Mouse (Mus musculus) 3T3-L1 (cell line): Measurements from ENCODE around the gene Sap30.
"Not testable (repeated sequence)": the region's sequence is repeated elsewhere in the genome, so short reads cannot be mapped to it uniquely, and the experiment has no call there.

Experiments used
- DNase-seq: peaks from one replicate; pipeline ENCODE4 v3.0.0-alpha.2; 2015; ENCODE audit warnings: low read depth, low spot score

Gene Sap30

DNA sequence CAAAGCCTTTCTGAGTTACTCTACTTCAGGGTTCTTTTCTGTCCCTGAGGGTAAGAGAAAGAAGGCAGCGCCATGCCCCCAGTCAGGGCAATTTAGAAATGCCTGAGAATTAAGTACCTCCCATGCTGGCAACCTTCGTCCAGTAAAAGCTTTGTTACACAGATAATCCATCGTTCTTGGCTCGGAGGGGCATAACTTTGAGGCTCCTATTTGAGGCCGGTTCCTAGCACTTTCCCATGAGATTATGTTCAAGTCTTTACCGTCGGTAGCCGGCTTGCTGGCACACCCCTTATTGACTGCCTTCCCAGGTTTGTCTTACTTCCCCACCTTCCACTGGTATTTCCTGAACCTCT, 10.8 kb upstream of the Sap30 start:
- no peak for DNase-seq

DNA sequence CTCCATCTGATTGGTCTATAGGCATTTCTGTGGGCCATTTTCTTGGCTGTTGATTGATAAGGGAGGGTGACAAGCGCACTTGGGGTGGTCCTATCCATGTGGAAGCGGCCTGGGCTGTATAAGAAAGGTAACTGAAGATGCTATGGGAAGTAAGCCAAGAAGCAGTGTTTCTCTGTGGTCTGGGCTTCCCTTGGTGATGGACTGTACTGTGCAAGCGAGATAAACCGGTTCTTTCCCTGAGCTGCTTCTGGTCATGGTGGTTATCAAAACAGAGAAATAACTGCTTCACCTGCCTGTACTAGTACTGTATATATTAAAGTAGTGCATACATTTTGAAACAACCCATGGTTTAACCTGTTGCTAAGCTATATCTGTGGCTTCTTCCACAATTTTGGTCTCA, 4.2 kb upstream of the Sap30 start:
- no peak for DNase-seq

GRCm38 (mm10) chr8:57489896-57490295, 2.2 kb upstream of the Sap30 start:
- no peak for DNase-seq

GRCm38 (mm10) chr8:57489366-57489765, 1.7 kb upstream of the Sap30 start:
- no peak for DNase-seq

- peak; percentile 70 for DNase-seq
These were observed 679 bp upstream of the Sap30 start for GRCm38 (mm10) chr8:57488312-57488765.

GRCm38 (mm10) chr8:57486491-57487440, 894 bp downstream of the Sap30 start:
- DNase-seq: peak; percentile 58

DNA sequence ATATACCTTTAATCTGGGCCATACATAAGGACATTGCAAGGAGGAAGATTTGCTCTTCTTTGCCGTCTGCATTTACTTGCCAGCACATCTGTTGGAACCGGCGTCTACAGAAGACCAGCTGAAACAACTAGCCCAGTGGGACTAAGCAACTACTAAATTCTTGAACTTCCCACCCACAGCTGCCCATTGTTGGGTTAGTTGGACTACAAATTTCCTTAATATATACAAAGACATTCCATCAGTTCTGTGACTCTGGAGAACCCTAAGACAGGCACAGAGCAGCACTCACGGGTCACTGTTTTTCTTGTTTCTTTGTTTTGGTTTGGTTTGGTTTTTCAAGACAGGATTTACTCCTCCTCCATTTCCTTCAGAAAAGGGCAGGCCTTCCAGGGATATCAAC, 7.1 kb downstream of the Sap30 start:
- DNase-seq: no peak

GRCm38 (mm10) chr8:57479700-57480099, 8.0 kb downstream of the Sap30 start:
- DNase-seq: no peak

- DNase-seq: no peak
These were observed 9.3 kb downstream of the Sap30 start for GRCm38 (mm10) chr8:57478406-57478805.

- DNase-seq: no peak
These were observed 13.9 kb downstream of the Sap30 start for GRCm38 (mm10) chr8:57473751-57474150.

- DNase-seq: no peak
These were observed 16.8 kb downstream of the Sap30 start for GRCm38 (mm10) chr8:57470863-57471262.

- DNase-seq: peak; percentile 53
These were observed 19.0 kb downstream of the Sap30 start for GRCm38 (mm10) chr8:57468624-57469023.

- no peak for DNase-seq
These were observed 23.9 kb downstream of the Sap30 start for GRCm38 (mm10) chr8:57463757-57464156.

- no peak for DNase-seq
These were observed 24.8 kb downstream of the Sap30 start for GRCm38 (mm10) chr8:57462839-57463238.

- DNase-seq: no peak
These were observed 29.7 kb downstream of the Sap30 start for GRCm38 (mm10) chr8:57457942-57458341.

DNA sequence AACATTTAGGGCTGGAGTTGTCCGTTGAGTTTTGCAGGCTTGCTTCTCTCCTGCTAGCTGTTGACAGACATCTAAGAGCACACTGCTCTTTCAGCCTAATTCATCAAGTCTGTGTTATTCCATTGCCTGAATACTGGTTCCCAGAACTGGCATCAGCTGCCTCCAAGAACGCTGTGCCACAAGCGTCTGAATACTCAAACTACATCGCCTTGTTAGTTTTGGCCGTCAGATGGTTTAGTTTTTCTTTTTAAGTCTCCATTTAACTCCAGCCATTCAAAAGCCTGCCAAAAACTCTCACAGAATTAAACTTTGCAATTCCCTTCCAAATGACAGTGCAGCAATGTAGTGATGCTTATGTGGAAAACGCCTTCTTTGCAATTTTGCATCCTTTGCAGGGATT, 30.5 kb downstream of the Sap30 start:
- no peak for DNase-seq

- no peak for DNase-seq
These were observed 31.9 kb downstream of the Sap30 start, which contains the start of gene Scrg1 for GRCm38 (mm10) chr8:57455765-57456164. Gene Scrg1 (plus strand): TSS chr8:57455923.

- DNase-seq: no peak
These were observed 34.3 kb downstream of the Sap30 start for GRCm38 (mm10) chr8:57453361-57453760.

GRCm38 (mm10) chr8:57451896-57452295, 35.8 kb downstream of the Sap30 start:
- no peak for DNase-seq

DNA sequence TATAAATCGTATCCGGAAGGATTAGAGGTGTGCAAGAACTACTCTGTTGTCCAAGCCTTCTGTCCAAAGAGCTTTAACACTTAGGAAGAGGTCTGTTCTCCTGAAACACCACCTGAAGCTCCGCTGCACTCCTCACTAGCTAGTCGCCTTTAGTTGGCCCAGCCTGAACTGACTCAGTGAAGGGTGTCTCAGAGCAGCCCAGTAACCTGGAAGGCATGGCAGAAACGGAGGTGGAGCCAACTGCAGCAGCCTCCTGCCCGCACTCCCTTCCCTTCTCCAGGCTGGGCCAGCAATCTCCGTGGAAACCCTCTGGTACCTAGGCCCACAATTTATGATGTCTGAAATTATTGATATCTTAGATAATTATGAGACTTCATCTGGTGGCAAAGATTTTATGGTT, 36.9 kb downstream of the Sap30 start:
- no peak for DNase-seq

DNA sequence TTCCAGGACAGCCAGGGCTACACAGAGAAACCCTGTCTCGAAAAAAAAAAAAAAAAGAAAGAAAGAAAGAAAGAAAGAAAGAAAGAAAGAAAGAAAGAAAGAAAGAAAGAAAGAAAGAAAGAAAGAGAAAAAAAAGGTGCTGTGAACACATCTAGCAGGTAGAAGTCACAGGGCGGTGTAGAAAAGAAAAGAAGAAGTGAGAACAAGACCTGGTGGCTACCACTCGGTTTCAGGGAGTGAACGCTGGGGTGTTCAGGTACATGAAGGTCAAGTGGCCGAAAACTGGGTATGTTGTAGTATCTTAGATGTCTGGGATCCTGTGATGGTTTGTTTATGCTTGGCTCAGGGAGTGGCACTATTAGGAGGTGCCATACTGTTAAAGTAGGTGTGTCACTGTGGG, 41.8 kb downstream of the Sap30 start:
- not testable (repeated sequence) for DNase-seq

- no peak for DNase-seq
These were observed 44.4 kb downstream of the Sap30 start for GRCm38 (mm10) chr8:57443289-57443688.

- no peak for DNase-seq
These were observed 46.1 kb downstream of the Sap30 start for GRCm38 (mm10) chr8:57441556-57441955.
